Mouse (Mus musculus): ENCODE data around the gene Ksr1.

GRCm38 (mm10) chr11:79135685-79136360 is 10.4 kb downstream of the Ksr1 start:
- TF ChIP-seq MAFK (IDR thresholded peaks at IDR 0.05; ENCODE audit: insufficient replicate concordance, low read length) (no peak), POLR2AphosphoS2 (IDR thresholded peaks at IDR 0.05; ENCODE audit: low read depth, low read length) (no peak), ZKSCAN1 (IDR thresholded peaks at IDR 0.05; ENCODE audit: borderline replicate concordance, low read depth, low read length) (no peak), CTCF (conservative IDR thresholded peaks at IDR 0.05 in 1 of 2, IDR thresholded peaks at IDR 0.05 in 1 of 2; ENCODE audit: low read depth in 2 of 2, low read length in 2 of 2) (no peak), JUND (conservative IDR thresholded peaks at IDR 0.05; ENCODE audit: low read depth, low read length) (no peak), POLR2A (IDR thresholded peaks at IDR 0.05; ENCODE audit: low read depth, low read length) (no peak), TBP (conservative IDR thresholded peaks at IDR 0.05; ENCODE audit: low read depth, low read length) (no peak), RAD21 (IDR thresholded peaks at IDR 0.05; ENCODE audit: low read depth, low read length) (no peak), MAX (IDR thresholded peaks at IDR 0.05; ENCODE audit: low read length) (no peak)
